Mouse (Mus musculus) embryonic fibroblast, embryonic 13.5 days (primary cell): ENCODE measurements around the gene Idnk.
A peak's percentile ranks its signal among the peaks of the same experiment; 100 is the strongest.

Experiments
- CTCF ChIP-seq: IDR thresholded peaks from 2 replicates; pipeline ENCODE4 v1.5.1; 2011; ENCODE audit warnings: mild to moderate bottlenecking, control low read depth, low read length, moderate library complexity, borderline replicate concordance; ENCODE audit not compliant: insufficient read depth
- POLR2A ChIP-seq: IDR thresholded peaks from 2 replicates; pipeline ENCODE4 v1.6.1; 2011; ENCODE audit warnings: low read depth, mild to moderate bottlenecking, control low read depth, low read length, moderate library complexity

GRCm38 (mm10) chr13:58158099-58158912, 857 bp downstream of the Idnk start:
- TF ChIP-seq POLR2A: no peak
- peak; percentile 86; the same call in 1 of the 2 replicates for TF ChIP-seq CTCF
